Mouse (Mus musculus): ENCODE measurements around the gene Trim12a. TPM values are rescaled to one million over a fixed set of nuclear protein-coding genes. Genes with fewer than 3 reads are reported as not detected.

Trim12a gene
- polyA plus RNA-seq, 1 experiment, result not detected

Other genes with a start within 250 kb of the Trim12a start
- not detected for gene Olfr644, start 243.6 kb downstream of the Trim12a start, polyA plus RNA-seq (2012; fragmentation: generic; extraction: Trizol)
- not detected for gene Olfr645, start 230.0 kb downstream of the Trim12a start, polyA plus RNA-seq (2012; fragmentation: generic; extraction: Trizol)
- not detected for gene Olfr646, start 210.6 kb downstream of the Trim12a start, polyA plus RNA-seq (2012; fragmentation: generic; extraction: Trizol)
- gene Ubqln5, start 185.6 kb downstream of the Trim12a start, polyA plus RNA-seq (2012; fragmentation: generic; extraction: Trizol), result not detected
- not detected for gene Olfr643, start 178.1 kb downstream of the Trim12a start, polyA plus RNA-seq (2012; fragmentation: generic; extraction: Trizol)
- gene Ubqln3, start 172.2 kb downstream of the Trim12a start, polyA plus RNA-seq (2012; fragmentation: generic; extraction: Trizol), result not detected
- gene Ubqlnl, start 164.9 kb downstream of the Trim12a start, polyA plus RNA-seq (2012; fragmentation: generic; extraction: Trizol), result not detected
- gene Olfm5, start 150.6 kb downstream of the Trim12a start, polyA plus RNA-seq (2012; fragmentation: generic; extraction: Trizol), result not detected
- gene Olfr648, start 132.1 kb downstream of the Trim12a start, polyA plus RNA-seq (2012; fragmentation: generic; extraction: Trizol), result not detected
- gene Olfr649, start 119.5 kb downstream of the Trim12a start, polyA plus RNA-seq (2012; fragmentation: generic; extraction: Trizol), result not detected
- gene Trim6, start 96.7 kb downstream of the Trim12a start, polyA plus RNA-seq (2012; fragmentation: generic; extraction: Trizol), result 0.05 TPM
- not detected for gene Trim34a, start 71.0 kb downstream of the Trim12a start, polyA plus RNA-seq (2012; fragmentation: generic; extraction: Trizol)
- not detected for gene Trim5, start 27.4 kb downstream of the Trim12a start, polyA plus RNA-seq (2012; fragmentation: generic; extraction: Trizol)
- gene Trim34b, start 14.0 kb upstream of the Trim12a start, polyA plus RNA-seq (2012; fragmentation: generic; extraction: Trizol), result not detected
- 0.08 TPM for gene Trim12c, start 37.9 kb upstream of the Trim12a start, polyA plus RNA-seq (2012; fragmentation: generic; extraction: Trizol)
- not detected for gene Trim30b, start 54.4 kb upstream of the Trim12a start, polyA plus RNA-seq (2012; fragmentation: generic; extraction: Trizol)
- gene Trim30c, start 85.4 kb upstream of the Trim12a start, polyA plus RNA-seq (2012; fragmentation: generic; extraction: Trizol), result not detected
- gene Trim30a, start 149.7 kb upstream of the Trim12a start, polyA plus RNA-seq (2012; fragmentation: generic; extraction: Trizol), result not detected
- gene Trim30d, start 192.4 kb upstream of the Trim12a start, polyA plus RNA-seq (2012; fragmentation: generic; extraction: Trizol), result not detected
- not detected for gene Olfr651, start 234.7 kb upstream of the Trim12a start, polyA plus RNA-seq (2012; fragmentation: generic; extraction: Trizol)
- gene Olfr652, start 245.4 kb upstream of the Trim12a start, polyA plus RNA-seq (2012; fragmentation: generic; extraction: Trizol), result not detected